Mouse (Mus musculus) Muller cell, postnatal 12 days (primary cell): ENCODE results near the gene Nupl2.
A peak's percentile ranks its signal among the peaks of the same experiment; 100 is the strongest.

Source experiments
- DNase-seq: peaks from one replicate; pipeline ENCODE4 v3.0.0-alpha.2; 2015; ENCODE audit errors: inconsistent ontology term

The Nupl2 gene

DNA sequence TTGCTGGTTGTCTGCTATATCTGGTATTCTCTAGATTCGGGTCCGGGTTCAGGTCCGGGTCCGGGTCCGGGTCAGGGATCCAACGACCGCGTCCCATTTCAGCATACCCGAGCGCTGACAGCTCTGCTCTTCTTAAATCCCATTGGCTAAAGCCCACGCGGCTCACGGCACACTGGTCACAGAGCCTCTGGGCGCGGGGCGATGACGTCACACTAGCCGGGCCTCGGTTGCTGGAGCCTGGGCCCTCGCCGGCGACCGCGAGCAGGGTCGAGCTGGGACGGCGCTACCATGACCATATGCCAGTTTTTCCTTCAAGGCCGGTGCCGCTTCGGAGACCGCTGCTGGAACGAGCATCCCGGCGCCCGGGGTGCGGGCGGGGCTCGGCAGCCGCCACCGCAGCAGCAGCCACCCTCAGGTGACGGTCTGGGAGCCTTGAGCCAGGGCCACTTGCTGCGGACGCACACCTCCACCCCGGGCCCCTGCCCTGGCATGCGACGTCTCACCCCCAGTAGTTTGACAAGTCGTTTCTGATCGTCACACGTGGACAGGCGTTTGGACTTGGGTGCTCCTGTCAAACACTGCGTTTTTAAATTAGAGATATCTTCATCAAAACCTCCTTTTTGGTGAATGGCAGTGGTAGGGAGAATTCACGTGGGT lies at the start of gene Nupl2:
TSS of gene Nupl2 (plus strand) at position 175 of the 657 bp plus-strand sequence.
- peak; percentile 95 for DNase-seq

DNA sequence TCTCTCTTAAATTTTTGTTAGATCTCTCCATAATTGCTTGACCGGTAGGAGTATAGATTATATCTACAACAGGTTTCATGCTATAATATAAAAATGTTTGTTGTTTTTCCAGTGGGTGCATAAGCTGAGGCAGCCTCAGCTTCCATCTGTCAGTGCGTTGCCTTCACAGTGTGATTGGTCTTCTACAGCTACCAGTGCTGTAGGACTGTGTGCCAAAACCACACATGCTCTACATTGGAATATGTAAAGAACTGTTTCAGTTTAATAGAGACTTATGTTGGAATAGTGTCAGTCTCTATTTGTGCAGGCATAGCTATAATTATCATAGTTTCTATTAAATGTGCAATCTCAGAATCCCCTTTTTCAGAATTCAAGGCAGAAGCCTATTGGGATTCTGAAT lies 42.5 kb upstream of the Nupl2 start:
- no peak for DNase-seq

DNA sequence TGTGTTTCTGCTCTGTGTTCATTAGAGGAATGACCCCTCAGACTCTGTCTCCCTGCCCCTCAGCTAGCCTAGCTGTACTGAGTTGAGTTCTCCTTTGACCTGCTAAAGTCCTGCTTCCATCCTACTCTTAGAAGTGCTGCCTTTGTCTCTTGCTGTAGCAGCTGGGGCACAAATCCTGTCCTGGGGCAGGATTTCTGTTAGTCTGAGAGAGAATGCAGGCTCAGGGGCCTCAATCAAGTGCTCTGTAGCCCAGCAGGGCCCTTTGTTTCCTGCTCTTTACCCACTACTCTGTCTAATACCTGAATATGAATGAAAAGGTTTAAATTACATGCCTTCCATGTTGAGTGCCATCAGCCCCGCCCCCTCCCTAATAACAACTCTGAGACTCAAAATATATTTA lies 40.6 kb upstream of the Nupl2 start:
- no peak for DNase-seq

DNA sequence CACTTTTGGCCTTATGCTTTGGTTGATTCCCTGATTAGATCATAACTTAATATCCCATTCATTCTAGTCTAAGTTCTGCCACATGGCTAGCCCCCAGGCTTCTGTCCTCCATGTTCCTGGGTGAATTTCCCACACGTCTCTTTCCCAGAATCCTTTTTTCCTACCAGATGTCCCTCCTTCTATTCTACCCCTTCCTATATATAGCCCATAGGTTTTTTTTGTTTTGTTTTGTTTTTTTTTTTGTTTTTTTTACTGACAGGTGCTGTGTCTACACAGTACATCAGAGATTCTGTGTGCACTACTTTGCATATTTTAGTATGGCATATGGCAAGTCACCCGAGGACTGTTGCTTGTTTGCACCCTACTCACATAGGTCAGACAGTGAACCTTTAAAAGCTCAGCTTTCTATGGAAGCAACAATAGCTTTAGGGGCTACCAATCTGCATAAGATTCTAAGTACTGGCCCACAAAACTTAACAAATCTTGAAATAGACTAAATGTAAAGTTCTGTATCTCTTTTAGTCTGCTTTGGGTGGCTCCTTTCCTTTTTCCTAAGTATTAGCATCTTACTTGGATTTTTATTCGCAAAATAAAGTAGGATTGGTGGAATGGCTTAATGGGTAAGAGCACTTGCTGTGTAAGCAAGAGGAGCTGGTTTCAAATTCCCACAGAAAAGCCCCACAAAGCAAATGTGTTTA lies 40.0 kb upstream of the Nupl2 start:
- no peak for DNase-seq

DNA sequence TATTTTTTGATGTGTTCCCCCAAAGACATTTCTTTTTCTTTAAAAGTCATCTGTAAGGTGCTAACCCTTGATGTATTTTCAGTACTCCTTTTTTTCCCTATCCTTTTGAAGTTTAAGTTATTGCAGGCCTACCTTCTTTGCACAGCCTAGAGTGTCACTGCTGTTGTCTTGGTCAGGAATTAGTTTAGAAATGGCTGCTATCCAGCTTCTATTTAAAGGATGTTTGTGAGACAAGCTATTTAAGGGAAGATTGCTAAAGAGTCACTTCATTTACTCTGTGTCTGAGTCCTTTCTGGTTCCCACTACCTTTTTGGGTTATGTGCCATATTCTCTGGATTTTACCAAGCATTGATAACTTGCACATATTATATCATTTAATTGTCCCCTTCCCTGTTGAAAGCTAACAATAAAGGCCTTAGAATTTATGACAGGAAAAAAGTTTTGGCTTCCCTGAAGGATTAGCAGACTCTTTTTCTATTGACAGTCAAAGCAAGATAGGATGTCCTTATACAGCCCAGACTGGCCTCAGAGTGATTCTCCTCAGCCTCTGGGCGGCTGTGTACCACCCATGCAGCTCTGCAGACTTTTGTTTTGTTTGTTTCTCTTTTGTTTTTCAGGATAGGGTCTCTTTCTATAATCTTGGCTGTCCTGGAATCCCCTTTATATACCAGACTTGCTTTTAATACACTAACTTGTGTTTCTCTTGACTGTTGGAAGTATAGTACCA lies 38.7 kb upstream of the Nupl2 start:
- DNase-seq, result no peak

DNA sequence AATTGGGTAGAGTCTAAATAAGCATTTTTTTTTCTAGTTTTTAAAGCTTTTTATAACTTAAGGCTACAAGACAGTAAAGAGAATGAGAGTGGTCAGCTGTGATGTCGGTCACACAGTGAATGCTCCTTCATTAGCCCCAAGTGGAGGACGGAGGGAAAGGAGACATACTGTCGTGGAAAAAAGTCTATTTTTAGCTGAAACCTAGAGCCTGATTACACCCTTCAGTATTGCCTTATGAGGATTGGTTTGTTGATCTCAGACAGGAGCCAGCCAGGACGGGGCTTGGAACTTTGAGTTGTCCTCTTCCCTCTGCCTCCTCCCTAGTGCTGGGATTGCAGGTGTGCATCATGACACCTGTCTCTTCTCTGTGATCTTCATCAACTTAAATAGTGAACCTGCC lies 37.8 kb upstream of the Nupl2 start:
- DNase-seq, result no peak

DNA sequence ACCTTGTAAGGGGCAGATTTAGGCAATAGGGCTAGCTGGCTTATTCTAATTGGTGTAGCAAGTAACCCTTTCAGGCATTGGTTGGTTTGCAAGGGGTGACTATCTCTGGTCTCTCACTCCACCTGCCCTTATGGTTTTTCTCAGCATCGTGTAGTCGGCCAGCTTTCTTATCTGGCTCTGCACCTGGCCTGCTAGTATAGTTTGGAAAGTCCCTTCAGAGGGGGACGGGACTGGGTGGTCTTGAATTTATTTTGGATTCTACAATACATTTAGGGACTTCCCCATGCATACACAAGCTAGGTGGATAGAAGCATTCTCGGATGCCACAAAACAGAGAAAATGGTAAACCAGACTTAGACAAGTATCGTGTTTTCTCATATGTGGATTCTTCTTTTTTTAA lies 17.8 kb upstream of the Nupl2 start:
- no peak for DNase-seq

DNA sequence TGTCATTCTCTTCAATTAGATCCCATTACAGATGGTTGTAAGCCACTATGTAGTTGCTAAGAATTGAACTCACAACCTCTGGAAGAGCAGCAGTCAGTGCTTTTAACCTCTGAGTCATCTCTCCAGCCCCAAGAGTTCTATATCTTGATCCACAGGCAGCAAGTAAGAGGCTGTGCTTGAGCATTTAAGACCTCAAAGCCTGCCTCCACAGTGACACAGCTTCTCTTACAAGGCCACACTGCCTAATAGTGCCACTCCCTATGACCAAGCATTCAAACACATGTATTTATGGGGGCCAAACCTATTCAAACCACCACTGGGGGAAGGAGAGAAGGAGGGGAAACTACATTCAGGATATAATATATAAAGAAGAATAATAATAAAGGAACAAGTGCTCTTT lies 12.6 kb upstream of the Nupl2 start:
- no peak for DNase-seq

DNA sequence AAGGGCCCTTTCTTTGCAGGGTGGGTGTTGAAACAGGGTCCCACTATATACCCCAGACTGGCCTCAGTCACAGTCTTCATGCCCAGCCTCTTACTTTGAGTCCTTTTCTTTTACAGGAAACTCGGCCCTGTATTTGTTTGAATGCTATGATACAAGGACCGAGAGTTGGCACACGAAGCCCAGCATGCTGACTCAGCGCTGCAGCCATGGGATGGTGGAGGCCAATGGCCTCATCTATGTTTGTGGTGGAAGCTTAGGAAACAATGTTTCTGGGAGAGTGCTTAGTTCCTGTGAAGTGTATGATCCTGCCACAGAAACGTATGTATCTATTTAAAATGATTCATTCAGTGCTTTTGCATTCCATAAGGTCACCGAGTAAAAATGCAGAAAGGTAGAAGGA lies 8.0 kb upstream of the Nupl2 start:
- no peak for DNase-seq

DNA sequence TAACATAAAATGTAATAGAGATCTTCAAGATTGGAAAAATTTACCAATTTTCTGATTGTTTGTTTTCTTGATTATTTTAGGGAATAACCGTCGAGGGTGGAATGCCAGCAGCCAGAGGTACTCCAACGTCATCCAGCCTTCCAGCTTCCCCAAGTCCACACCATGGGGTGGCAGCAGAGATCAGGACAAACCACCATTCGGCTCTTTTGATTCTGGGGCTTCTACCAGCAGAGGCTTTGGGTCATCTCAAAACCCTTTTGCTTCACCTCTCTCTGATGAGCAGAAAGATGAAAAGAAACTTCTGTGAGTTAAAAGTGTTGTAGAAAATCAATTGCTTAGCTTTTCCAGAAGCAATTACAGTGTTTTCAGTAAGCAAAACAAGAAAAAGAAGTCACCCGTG lies 2.5 kb downstream of the Nupl2 start:
- DNase-seq, result peak; percentile 22

DNA sequence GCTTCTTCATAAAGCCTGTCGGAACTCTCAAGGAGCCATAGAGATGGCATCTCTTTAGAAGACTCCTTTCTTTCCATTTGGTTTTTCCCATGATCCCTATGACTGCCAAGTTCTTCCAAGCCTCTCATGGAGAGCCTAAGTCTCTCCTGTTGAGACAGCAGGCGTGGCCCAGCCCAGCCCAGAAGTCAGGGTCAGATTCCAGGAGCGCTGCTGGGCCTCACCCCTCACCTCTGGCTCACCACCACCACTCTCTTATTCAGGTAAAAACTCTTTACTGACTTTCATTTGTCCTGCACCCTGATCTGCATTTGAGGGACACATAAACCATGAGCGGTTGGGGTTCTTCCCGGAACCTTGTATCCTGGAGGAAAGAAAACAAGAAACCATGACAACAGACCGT lies 5.1 kb downstream of the Nupl2 start:
- DNase-seq, result no peak

DNA sequence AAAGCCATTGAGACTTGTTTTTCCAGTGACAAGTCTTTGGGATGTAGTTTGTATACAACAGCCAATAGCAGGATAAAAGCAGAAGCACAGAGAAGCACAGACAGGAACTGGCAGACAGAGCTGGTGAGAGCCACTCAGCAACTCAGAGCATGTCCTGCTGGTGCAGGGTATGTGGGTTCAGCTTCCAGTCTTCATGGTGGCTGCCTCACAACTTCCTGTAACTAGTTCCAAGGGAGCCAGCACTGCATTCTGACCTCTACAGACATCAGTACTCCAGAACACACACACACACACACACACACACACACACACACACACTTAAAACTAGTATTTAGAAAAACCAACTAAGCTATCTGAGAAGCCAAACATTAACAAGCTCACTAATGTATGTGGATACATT lies 7.3 kb downstream of the Nupl2 start:
- DNase-seq, result no peak

DNA sequence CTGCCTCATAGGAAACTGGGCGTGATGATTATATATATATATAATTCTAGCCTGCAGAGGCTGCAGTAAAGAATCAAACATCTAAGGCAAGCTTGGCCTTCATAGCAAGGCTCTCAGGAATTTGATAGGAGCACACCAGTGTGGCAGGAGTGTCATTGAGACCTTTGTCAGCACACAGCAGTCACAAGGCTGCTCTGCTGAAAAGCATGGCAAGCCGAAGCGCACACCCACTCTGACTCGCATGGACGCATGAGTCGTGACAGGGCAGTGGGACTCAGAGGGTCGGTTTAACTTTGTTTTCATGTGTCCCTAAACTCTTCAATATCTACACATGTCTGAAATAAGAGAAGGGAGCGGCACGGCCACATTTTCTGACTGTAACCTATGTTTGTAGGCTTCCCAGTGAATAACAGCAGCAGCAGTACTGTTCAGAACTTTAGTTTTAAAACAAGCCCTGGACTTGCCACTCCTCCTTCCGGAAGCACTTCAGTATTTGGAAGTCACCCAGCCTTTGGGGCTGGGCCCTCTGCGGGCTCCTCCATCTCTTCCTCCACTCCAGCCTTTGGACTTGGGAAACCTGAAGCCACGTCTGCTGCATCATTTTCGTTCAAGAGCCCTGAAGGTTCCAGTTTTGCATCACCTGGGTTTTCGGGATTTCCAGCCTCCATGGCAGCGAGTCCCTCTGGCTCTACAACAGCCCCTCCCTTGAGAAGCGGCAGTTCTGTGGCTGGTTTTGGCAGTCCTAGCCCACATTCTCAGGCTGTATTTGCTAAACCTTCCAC lies 16.9 kb downstream of the Nupl2 start:
- no peak for DNase-seq

DNA sequence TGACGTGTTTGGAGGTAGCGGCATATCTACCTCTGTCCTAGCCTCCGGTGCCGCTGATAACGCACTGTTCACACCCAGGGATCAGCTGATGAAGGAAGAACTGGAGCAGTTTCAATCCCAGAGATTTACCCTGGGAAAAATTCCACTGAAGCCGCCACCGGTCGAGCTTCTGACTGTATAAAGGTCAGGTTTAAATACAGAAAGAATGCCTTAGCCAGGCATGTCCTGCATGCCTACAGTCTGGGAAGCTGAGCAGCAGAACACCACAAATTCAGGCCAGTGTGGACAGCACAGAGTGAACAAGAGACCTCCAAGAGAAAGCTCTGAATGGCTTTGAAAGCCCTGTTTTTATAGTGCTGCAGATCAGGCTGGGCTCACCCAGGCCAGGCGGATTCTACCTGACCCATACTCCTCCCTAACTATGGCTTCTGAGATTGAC lies 17.6 kb downstream of the Nupl2 start:
- DNase-seq, result no peak

DNA sequence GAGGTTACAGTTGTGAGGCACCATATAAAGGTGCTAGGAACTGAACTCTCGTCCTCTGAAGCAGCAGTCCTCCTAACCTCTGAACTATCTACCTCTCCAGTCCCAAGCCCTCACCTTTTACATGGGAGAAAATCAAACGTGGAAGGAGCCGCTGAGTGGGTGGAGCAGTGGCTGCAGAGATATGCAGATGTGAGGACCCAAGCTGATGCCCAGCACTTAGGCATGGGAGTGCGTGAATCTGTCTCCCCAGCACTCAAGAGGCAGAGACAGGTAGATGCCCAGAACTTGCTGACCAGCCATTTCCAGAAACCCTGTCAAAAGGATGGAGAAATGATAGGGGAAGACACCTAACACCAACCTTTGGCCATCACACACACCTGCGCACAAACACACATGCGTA lies 18.3 kb downstream of the Nupl2 start:
- DNase-seq, result no peak

DNA sequence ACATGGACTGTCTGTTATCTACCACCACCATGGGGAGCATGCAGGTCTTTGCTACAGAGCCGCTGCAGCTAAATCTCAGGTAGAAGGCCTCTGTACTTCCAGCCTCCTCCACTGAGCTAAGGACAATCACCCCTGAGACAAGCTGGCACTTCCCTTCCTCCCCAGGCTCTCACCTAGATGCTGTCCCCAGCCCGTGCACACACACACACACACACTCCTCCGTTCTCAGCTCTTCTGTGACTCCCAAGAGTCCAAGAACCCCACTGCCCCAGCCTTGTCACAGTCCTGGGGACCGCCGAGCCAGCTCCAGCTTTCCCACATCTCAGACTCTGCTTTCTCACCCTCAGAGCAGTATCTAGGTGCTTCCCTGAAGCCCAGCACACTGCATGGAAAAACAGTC lies 19.2 kb downstream of the Nupl2 start:
- DNase-seq, result no peak

DNA sequence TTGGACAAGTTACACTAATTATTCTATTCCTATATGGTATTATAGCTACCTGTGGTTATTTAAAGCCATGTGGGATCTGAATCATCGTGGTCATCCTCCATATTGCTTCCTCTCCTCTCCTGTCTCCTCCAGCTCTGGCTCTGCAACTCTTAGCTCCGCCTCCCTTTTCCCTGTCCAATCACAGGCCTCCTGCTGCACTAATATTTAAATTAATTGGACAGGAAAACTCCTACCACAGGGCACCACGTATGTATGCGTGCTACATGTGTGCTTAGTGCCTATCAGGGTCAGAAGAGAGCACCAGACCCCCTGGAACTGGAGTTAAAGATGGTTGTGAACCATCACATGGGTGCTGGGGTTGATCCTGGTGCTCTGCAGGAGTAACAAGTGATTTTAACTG lies 23.7 kb downstream of the Nupl2 start:
- DNase-seq, result no peak

DNA sequence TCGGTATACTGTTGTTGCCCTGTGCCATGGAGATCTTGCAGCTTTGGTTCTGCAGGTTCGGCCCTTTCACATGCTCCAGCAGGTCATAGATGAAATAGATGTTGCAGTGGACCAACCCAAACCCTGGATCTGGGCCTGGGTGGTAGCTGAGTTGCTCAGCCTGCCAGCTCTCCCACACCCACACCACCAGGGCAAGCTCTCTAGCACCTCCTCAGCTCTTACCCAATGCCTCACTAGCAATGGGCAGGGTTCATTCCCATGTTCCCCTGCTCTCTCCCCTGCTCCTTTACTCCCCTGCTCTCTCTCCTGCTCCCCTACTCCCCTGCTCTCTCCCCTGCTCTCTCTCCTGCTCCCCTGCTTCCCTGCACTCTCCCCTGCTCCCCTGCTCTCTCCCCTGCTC lies 27.1 kb downstream of the Nupl2 start:
- DNase-seq, result no peak

DNA sequence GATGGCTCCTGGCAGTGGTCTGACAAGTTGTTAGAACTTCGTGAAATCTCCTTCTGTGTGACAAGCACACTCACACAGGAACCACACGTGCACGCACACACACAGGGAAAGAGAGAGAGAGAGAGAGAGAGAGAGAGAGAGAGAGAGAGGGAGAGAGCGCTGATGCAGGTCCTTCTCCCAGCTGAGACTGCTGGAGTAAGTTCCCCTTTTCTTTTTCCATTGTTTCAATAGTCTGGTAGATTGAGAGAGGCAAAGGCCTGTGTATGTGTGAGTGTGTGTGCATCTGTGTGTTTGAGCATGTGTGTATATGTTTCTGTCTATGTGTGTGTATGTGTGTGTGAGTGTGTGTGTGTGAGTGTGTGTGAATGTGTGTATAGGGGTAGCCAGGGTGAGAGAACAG lies 36.2 kb downstream of the Nupl2 start:
- DNase-seq, result no peak

DNA sequence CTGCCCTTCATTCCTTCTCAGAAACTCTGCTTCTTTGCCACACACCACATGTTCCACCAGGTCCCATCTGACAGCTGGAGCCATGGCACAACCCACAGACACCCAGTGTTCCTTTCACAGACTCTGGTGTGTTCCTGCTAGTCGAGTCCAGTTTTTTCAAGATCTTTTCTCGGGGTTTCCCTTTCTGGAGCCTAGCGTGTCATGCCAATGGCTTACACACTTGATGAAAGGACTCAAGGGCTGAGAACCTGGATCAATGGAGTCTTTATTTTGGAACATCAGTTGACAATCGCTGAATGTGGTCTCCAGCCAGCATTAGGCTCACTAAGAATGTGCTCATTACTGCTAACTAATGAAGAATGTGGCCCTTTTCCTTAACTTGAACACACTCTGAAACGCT lies 37.7 kb downstream of the Nupl2 start:
- DNase-seq, result peak; percentile 82

DNA sequence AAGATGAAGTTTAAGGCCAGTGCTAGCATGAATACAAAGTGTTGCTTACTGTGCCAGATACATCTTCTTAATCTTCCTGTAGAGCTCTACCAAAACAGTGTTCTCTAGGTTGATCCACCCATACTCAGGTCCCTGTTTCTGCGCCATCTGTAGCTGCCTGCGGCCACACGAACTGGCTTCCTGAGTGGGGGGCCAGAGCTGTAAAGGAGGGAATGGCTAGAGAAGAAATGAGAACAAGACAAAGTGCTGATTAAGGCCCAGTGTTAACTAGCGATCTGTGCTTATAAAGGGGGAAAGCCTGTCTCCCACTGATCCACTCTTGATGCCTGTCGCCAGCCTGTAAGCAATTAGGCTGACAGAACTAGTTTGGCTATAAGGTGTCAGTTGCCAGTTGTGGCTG lies 38.5 kb downstream of the Nupl2 start:
- no peak for DNase-seq

DNA sequence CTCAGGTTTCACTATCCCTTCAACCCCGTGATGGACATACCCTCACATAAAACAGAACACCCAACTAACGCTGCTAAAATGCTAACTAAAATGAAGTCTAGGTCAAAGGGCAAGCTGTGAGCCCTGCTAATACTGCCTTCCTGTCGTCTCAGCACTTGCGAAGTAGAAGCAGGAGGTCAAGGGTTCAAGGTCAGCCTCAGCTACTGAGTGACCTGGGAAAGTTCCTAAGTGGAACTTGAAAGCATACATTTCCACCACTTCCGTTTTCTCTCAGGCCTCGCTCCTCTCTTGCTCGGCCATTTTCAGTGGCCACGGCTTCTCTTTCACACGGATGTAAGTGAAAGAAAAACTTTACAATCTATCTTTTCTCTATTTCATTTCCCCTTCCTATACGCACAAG lies 43.2 kb downstream of the Nupl2 start:
- no peak for DNase-seq
